In genomic region chr1:39598726-39599125, GRCm38 (mm10) we compare ENCODE assay signal across 14 mouse cellular contexts. TPM values are rescaled to one million over a fixed set of nuclear protein-coding genes. Genes with fewer than 3 reads are reported as not detected.
A peak's percentile ranks its signal among the peaks of the same experiment; 100 is the strongest.
DNase-seq lines count a peak whose midpoint lies in the region; ATAC-seq and TF ChIP-seq lines count a peak whose summit lies in the region.
"Had no signal": no experiment of that assay in that cellular context is flagged by ENCODE, and none has a peak within 500 bp of the region (broad histone marks: within the 10 kb centered on the region; RNA-seq: fewer than 3 reads in every experiment).

No protein-coding gene starts in this region.

- H3K4me2 ChIP-seq in embryonic facial prominence, embryonic 14.5 days (ENCODE audit: low read depth, low read length) = no peak overlapping the region
- H3K4me2 ChIP-seq in midbrain, postnatal 0 days (ENCODE audit: low read depth, low read length, poor library complexity, severe bottlenecking) = no peak overlapping the region
- H3K4me2 ChIP-seq in midbrain, embryonic 13.5 days (replicated peaks) = no peak overlapping the region
- H3K4me2 ChIP-seq: hindbrain, embryonic 13.5 days had no signal

- no peak overlapping the region for H3K9ac ChIP-seq in embryonic facial prominence, embryonic 14.5 days (ENCODE audit: low read depth, low read length)
- no peak overlapping the region for H3K9ac ChIP-seq in midbrain, postnatal 0 days (replicated peaks; ENCODE audit: low read length, poor library complexity, severe bottlenecking)
- H3K9ac ChIP-seq in midbrain, embryonic 13.5 days (replicated peaks) = no peak overlapping the region
- H3K9ac ChIP-seq: hindbrain, embryonic 13.5 days had no signal

- H3K27me3 ChIP-seq in embryonic facial prominence, embryonic 14.5 days (replicated peaks; ENCODE audit: control insufficient read depth, insufficient read depth, low read length) = no peaks in the 10 kb centered on the region
- no peaks in the 10 kb centered on the region for H3K27me3 ChIP-seq in embryonic facial prominence, embryonic 10.5 days (replicated peaks; ENCODE audit: low read depth, poor library complexity, severe bottlenecking)
- no peaks in the 10 kb centered on the region for H3K27me3 ChIP-seq in midbrain, postnatal 0 days (ENCODE audit: insufficient read depth, low read length)
- H3K27me3 ChIP-seq in midbrain, embryonic 13.5 days = no peaks in the 10 kb centered on the region
- H3K27me3 ChIP-seq: hindbrain, embryonic 13.5 days had no signal

- ATAC-seq in embryonic facial prominence, embryonic 14.5 days (ENCODE audit: low read depth) = no peak
- no peak for ATAC-seq in midbrain, postnatal 0 days (ENCODE audit: low FRiP score)
- no peak for ATAC-seq in midbrain, embryonic 13.5 days

- DNase-seq in embryonic facial prominence, embryonic 14.5 days (ENCODE audit: low spot score) = peak; percentile 20
- no peak for DNase-seq in embryonic facial prominence, embryonic 10.5 days (ENCODE audit: low spot score)
- peak; percentile 58 for DNase-seq in midbrain, postnatal 0 days (ENCODE audit: low spot score)
- peak; percentile 23 to 33 for DNase-seq in frontal cortex, postnatal 10 days (ENCODE audit: low spot score in 2 of 2)
- peak; percentile 49 for DNase-seq in testis, postnatal 14 days (ENCODE audit: low spot score)
- no peak for DNase-seq in adipocyte (ENCODE audit: low spot score)
- no peak for DNase-seq in kidney, postnatal 4 days
- DNase-seq: heart, adult 2 months; kidney, postnatal 10 days; lung, postnatal 14 days; spleen, adult 18-20 months had no signal

- H3K27ac ChIP-seq in embryonic facial prominence, embryonic 14.5 days (replicated peaks; ENCODE audit: low read depth, low read length) = no peak overlapping the region
- no peak overlapping the region for H3K27ac ChIP-seq in embryonic facial prominence, embryonic 10.5 days (replicated peaks)
- no peak overlapping the region for H3K27ac ChIP-seq in midbrain, postnatal 0 days (ENCODE audit: low read depth, low read length)
- H3K27ac ChIP-seq in midbrain, embryonic 13.5 days = no peak overlapping the region
- H3K27ac ChIP-seq: heart, adult 2 months; hindbrain, embryonic 13.5 days had no signal

- no peaks in the 10 kb centered on the region for H3K36me3 ChIP-seq in embryonic facial prominence, embryonic 14.5 days (ENCODE audit: control insufficient read depth, insufficient read depth, low read length)
- H3K36me3 ChIP-seq in embryonic facial prominence, embryonic 10.5 days (replicated peaks) = no peaks in the 10 kb centered on the region
- H3K36me3 ChIP-seq in midbrain, postnatal 0 days (ENCODE audit: insufficient read depth, low read length) = no peaks in the 10 kb centered on the region
- H3K36me3 ChIP-seq in midbrain, embryonic 13.5 days = no peaks in the 10 kb centered on the region
- H3K36me3 ChIP-seq: hindbrain, embryonic 13.5 days had no signal

- no peaks in the 10 kb centered on the region for H3K9me3 ChIP-seq in embryonic facial prominence, embryonic 14.5 days (ENCODE audit: control insufficient read depth, low read length)
- H3K9me3 ChIP-seq in embryonic facial prominence, embryonic 10.5 days = peaks cover 4% of the 10 kb centered on the region; the same call in 1 of the 2 replicates
- H3K9me3 ChIP-seq in midbrain, postnatal 0 days (ENCODE audit: low read length) = peaks cover 7% of the 10 kb centered on the region; the same call in 1 of the 2 replicates
- H3K9me3 ChIP-seq in midbrain, embryonic 13.5 days = 0 out of 2 replicates have a peak, but pooled peaks cover 8% of the 10 kb centered on the region
- H3K9me3 ChIP-seq: hindbrain, embryonic 13.5 days had no signal

- TF ChIP-seq CTCF in midbrain, postnatal 0 days (IDR thresholded peaks at IDR 0.05) = no peak

- H3K4me1 ChIP-seq in embryonic facial prominence, embryonic 14.5 days (ENCODE audit: control insufficient read depth, insufficient read depth, low read length) = no peaks in the 10 kb centered on the region
- H3K4me1 ChIP-seq in embryonic facial prominence, embryonic 10.5 days = peaks cover 5% of the 10 kb centered on the region
- H3K4me1 ChIP-seq in midbrain, postnatal 0 days (ENCODE audit: insufficient read depth, low read length) = no peaks in the 10 kb centered on the region
- H3K4me1 ChIP-seq in midbrain, embryonic 13.5 days (replicated peaks) = no peaks in the 10 kb centered on the region
- H3K4me1 ChIP-seq: hindbrain, embryonic 13.5 days had no signal

- WGBS in embryonic facial prominence, embryonic 14.5 days = 72% methylated on average over 11 of the region's 11 CpGs
- WGBS in embryonic facial prominence, embryonic 10.5 days = 77% methylated on average over 11 of the region's 11 CpGs
- 53% methylated on average over 11 of the region's 11 CpGs for WGBS in midbrain, postnatal 0 days
- WGBS in midbrain, embryonic 13.5 days = 61% methylated on average over 11 of the region's 11 CpGs

- H3K4me3 ChIP-seq in embryonic facial prominence, embryonic 14.5 days (ENCODE audit: low read depth, low read length) = no peak overlapping the region
- no peak overlapping the region for H3K4me3 ChIP-seq in embryonic facial prominence, embryonic 10.5 days
- H3K4me3 ChIP-seq in midbrain, postnatal 0 days (ENCODE audit: low read depth, low read length) = no peak overlapping the region
- no peak overlapping the region for H3K4me3 ChIP-seq in midbrain, embryonic 13.5 days (replicated peaks)
- H3K4me3 ChIP-seq: heart, adult 2 months; hindbrain, embryonic 13.5 days had no signal

RNA-seq across cellular contexts. Expression of gene Rnf149, which starts 21.5 kb away (rescaled TPM):
- 23.5 and 27.6 TPM in 2 replicates for polyA plus RNA-seq in embryonic facial prominence, embryonic 14.5 days (2014; fragmentation: Nextera tagmentation; extraction: Ambion mirVana)
- polyA plus RNA-seq in embryonic facial prominence, embryonic 10.5 days (2016; fragmentation: Nextera tagmentation; extraction: Ambion mirVana) = 23.1 and 23.4 TPM in 2 replicates
- 13.0 and 22.2 TPM in 2 replicates for total RNA-seq in midbrain, postnatal 0 days (2014; rRNA removed)
- polyA plus RNA-seq in midbrain, postnatal 0 days (2015; fragmentation: Nextera tagmentation; extraction: Ambion mirVana) = 16.5 and 20.6 TPM in 2 replicates
- polyA plus RNA-seq in midbrain, embryonic 13.5 days (2015; fragmentation: Nextera tagmentation; extraction: Ambion mirVana) = 22.8 and 23.1 TPM in 2 replicates

RNA-seq across cellular contexts. Expression of gene Creg2, which starts 52.5 kb away (rescaled TPM):
- 0.24 and 0.29 TPM in 2 replicates for polyA plus RNA-seq in embryonic facial prominence, embryonic 14.5 days (2014; fragmentation: Nextera tagmentation; extraction: Ambion mirVana)
- 0.06 and 0.14 TPM in 2 replicates for polyA plus RNA-seq in embryonic facial prominence, embryonic 10.5 days (2016; fragmentation: Nextera tagmentation; extraction: Ambion mirVana)
- total RNA-seq in midbrain, postnatal 0 days (2014; rRNA removed) = 24.3 and 25.9 TPM in 2 replicates
- polyA plus RNA-seq in midbrain, postnatal 0 days (2015; fragmentation: Nextera tagmentation; extraction: Ambion mirVana) = 13.6 and 14.6 TPM in 2 replicates
- polyA plus RNA-seq in midbrain, embryonic 13.5 days (2015; fragmentation: Nextera tagmentation; extraction: Ambion mirVana) = 3.7 and 3.8 TPM in 2 replicates
- polyA plus RNA-seq: heart, adult 2 months; limb, embryonic 11.5 days had no signal

Comparison
In these comparisons a context has a peak if more than half of its experiments do, and no peak if none do; other contexts are left out.
1. DNase-seq: peak in embryonic facial prominence, embryonic 14.5 days (single experiment), midbrain, postnatal 0 days (single experiment), frontal cortex, postnatal 10 days (2 of 2) and testis, postnatal 14 days (single experiment); none in embryonic facial prominence, embryonic 10.5 days (single experiment), adipocyte (single experiment) and kidney, postnatal 4 days (0 of 2).